Mouse (Mus musculus) heart, postnatal 14 days (tissue): ENCODE measurements around the gene Uchl5. TPM values are rescaled to one million over a fixed set of nuclear protein-coding genes. Genes with fewer than 3 reads are reported as not detected.

Source experiments
- DNase-seq, 2 experiments: peaks; one replicate each; pipeline ENCODE4 v3.0.0; 2021 to 2022
- intact Hi-C: fragments of 180-260 bp; cut with DNase I; formaldehyde crosslinking; loops from one replicate; pipeline ENCODE4 v1.15.1; 2025
- long read RNA-seq, 2 experiments: library from polyadenylated mRNA; stranded (forward); transcript quantifications; one replicate each; pipeline ENCODE4 v2.0.0; 2021
- total RNA-seq, 2 experiments: library from RNA; stranded (reverse); gene quantifications; 2 replicates each; pipeline ENCODE4 v1.2.3; 2021

Gene Uchl5
- 10 to 100 TPM; 16.2 to 19.3 TPM for total RNA-seq
- long read RNA-seq, experiment 1, transcript Uchl5-201 (11 exons, 1,845 nt): minor isoform, 26 of 66 reads
- long read RNA-seq, experiment 1, transcript Uchl5-206 (11 exons, 1,696 nt): major isoform, 36 of 66 reads
- long read RNA-seq, experiment 1, partial matches to known transcripts: 2 of 66 reads
- long read RNA-seq, experiment 1, other reads (novel, unspliced or antisense): 2 of 66 reads
- long read RNA-seq, experiment 2, transcript Uchl5-206 (11 exons, 1,696 nt): major isoform, 22 of 46 reads
- long read RNA-seq, experiment 2, transcript Uchl5-201 (11 exons, 1,845 nt): minor isoform, 21 of 46 reads
- long read RNA-seq, experiment 2, partial matches to known transcripts: 0 of 46 reads
- long read RNA-seq, experiment 2, other reads (novel, unspliced or antisense): 3 of 46 reads

- DNase-seq: peak; percentile 99
- intact Hi-C loops: loop anchor here (5.0 kb wide), 1 partner anchor 34 kb away; no protein-coding TSS in a partner anchor
Observed at GRCm38 (mm10) chr1:143776446-143777411, at the start of gene Uchl5, which contains the start of gene Trove2. TSS of gene Uchl5 (plus strand) at chr1:143777272. TSS of gene Trove2 (minus strand) at chr1:143777068.

DNA sequence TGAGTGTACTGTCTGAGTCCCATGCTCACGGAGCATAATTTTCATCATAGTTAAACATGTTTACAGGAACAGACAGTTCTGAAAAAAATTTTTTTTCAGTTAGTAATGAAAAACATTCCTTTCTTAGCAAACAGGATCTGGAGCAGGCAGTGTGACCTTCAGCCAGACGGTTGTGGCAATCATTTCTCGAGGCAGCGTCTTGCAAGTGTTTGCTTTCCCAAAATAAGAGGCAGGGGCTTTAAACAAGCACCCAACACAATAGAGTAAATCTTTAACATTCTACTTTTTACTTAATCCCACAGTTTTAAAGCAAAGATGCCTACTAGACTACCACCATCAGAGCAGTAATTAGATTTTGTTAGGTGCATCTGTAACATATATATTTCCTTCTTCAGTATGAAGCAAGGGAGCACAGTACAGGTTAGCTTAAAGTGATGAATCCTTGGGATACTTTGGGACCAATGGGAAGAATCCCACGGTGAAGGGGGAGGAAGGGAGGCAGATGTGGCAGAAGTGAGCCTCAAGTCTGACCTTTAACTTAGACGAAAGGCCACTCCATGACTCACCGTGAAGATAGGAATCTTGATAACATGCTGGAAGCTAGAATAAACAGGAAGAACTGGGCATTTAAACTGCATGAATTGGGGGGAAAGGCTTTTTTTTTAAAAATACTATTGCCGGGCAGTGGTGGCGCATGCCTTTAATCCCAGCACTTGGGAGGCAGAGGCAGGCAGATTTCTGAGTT is 49.2 kb upstream of the Uchl5 start:
- no peak for DNase-seq
- intact Hi-C loops: no loop called here

- intact Hi-C loops: loop anchor here (1.0 kb wide), 1 partner anchor 11 kb away; no protein-coding TSS in a partner anchor
- DNase-seq: no peak
Observed at GRCm38 (mm10) chr1:143730899-143731298, 46.2 kb upstream of the Uchl5 start.

DNA sequence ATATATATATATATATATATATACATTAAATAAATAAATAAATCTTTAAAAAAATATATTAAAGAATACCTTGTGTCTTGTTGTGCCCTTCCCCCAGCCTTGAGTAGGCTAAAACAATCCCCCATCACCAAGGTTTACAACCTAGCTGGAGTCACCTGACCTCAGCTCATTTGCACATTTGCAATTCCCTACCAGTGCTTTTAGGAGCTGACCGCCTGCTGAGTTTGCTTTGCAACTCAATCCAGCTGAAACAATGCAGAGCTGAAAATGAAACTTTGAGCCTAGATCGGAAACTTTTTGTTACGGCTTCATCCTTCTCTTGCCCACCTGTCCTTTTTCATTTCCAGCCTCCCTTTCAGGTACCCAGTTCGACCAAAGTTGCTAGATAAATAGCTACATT is 45.4 kb upstream of the Uchl5 start:
- intact Hi-C loops: loop anchor here (1.0 kb wide), 1 partner anchor 11 kb away; no protein-coding TSS in a partner anchor
- no peak for DNase-seq

DNA sequence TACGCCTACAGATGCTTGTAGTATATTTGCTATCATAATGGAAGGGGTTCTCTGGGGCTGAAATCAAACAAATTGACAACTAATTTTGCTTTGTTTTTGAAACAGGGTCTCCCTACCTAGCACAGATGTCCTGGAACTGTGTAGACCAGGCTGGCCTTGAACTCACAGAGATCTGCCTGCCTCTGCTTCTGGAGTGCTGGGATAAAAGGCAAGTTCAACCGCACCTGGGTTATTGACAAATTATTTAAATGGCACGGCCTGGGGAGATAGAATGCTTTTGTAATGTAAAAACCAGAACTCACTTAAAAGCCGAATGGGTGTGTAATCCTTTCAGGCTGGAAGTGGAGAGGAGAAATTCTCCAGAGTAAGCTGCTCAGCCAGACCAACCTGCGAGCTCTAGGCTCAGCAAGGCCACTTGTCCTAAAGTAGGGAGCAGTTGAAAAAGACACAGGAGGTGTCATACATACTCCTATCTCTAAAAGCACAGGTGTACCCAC is 43.1 kb upstream of the Uchl5 start:
- intact Hi-C loops: no loop called here

GRCm38 (mm10) chr1:143738811-143739210 is 38.3 kb upstream of the Uchl5 start:
- intact Hi-C loops: loop anchor here (1.0 kb wide), 1 partner anchor 36 kb away; no protein-coding TSS in a partner anchor
- DNase-seq: no peak

More for the DNA sequence above, 43.1 kb upstream of the Uchl5 start:
- no peak for DNase-seq

DNA sequence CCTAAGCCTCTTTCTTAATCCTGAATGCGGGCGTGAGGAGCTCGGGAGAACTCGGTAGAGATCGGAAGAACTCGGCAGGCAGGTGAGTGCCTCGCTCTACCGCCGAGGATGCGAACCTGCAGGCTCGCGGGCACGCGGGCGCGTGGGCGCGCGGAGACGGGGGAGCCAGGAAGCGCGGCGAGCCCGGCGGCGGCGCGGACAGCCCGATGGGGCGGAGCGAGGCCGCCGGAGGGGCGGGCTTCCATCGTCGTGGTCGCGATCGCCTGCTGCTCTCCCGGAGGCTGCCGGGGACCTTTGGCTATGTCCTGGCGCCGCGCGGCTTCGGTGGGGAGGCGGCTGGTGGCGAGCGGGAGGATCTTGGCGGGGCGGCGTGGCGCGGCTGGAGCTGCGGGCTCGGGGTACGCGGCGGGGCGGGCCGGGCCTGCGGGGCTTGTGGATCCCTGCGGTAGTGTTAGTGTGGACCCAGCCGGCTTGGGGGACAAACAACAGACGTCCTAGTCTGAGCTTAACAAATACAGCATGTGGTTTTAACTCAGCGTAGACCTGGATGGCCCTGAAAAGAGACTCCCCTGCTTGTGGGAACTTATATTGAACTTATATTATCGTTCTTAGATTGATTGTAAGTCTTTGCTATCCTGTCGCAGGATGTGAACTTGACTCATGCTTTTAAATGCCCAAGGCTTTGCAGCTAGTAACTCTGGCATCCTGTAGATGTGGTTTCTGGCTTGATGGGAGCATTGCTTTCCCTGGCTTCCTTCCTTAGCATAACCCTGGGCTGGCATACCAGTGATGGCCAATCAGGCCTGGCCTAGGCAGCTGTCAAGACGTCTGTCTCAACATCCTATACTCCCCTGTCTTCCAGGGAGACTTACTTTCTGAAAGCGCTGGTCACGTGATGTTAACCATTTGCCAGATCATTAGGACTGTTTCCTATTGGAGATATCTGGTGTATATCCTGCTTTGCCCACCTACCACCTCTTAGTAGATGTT is 37.4 kb upstream of the Uchl5 start:
- intact Hi-C loops: loop anchor here (1.0 to 5.0 kb wide), 2 partner anchors 36 to 38 kb away; partner anchors contain the start of genes Trove2 and Uchl5

GRCm38 (mm10) chr1:143740581-143740980 is 36.5 kb upstream of the Uchl5 start:
- intact Hi-C loops: loop anchor here (5.0 kb wide), 1 partner anchor 37 kb away; the partner anchor contains the start of genes Trove2 and Uchl5
- DNase-seq: no peak

More for the DNA sequence above, 37.4 kb upstream of the Uchl5 start:
- DNase-seq: peak; percentile 89 to 92

- DNase-seq: no peak
- intact Hi-C loops: loop anchor here (5.0 kb wide), 1 partner anchor 36 kb away; the partner anchor contains the start of genes Trove2 and Uchl5
Observed at GRCm38 (mm10) chr1:143741331-143741730, 35.7 kb upstream of the Uchl5 start.

DNA sequence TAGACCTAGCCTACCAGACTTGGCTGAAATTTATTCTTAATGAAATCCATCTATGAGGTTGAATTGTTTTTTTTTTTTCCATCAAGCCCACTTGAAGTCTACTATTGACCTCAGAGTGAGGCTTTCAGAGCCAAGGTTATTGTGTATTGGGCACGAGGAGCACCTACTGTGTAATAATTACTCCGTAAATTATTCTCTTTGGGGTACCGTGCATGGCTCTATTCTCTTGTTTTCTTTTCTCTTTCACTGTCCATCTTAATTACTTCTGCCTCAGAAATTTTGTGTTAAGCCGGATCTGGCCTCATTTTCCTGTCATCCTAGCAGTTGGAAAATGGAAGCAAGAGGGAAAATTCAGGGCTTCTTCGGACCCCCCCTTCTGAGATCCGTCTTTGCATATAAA is 34.9 kb upstream of the Uchl5 start:
- DNase-seq: no peak
- intact Hi-C loops: loop anchor here (5.0 kb wide), 1 partner anchor 35 kb away; the partner anchor contains the start of genes Trove2 and Uchl5

DNA sequence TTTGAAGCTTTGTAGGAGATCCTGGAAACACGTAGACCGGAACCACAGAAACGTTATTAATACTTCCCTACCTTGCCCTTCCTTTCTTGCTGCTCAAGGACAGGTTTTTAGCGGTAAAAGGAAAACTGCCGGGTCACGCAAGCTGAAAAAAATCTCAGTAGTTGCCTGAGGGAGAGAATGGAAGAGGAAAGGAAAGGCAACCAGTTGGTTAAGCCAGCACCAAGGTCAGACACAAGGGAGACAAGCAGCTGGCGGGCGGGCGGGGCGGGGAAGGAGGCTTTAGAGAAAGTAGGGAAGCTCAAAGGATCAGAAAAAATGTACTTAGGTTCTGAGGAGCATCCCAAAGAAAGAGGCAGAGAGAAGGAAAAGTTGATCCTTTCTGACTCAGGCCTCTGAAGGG is 31.2 kb upstream of the Uchl5 start:
- intact Hi-C loops: no loop called here

DNA sequence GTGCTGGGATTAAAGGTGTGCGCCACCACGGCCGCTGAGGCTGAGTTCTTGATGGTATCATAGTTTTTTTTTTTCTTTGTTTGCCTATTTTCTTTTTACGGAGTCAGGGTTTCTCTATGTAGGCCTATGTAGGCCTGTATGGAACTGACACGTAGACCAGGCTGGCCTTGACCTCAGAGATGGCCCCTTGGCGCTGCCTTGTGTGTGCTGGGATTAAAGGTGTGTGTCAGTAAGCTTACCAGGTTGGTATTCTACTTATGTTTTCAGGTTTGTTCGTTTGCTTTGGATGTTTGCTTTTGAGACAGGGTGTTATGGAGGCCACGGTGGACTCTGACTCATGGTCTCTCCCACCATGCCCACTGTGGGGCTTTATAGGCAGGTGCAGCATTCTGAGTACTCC is 14.9 kb upstream of the Uchl5 start:
- intact Hi-C loops: no loop called here
- no peak for DNase-seq

More for the DNA sequence above, 31.2 kb upstream of the Uchl5 start:
- no peak for DNase-seq

DNA sequence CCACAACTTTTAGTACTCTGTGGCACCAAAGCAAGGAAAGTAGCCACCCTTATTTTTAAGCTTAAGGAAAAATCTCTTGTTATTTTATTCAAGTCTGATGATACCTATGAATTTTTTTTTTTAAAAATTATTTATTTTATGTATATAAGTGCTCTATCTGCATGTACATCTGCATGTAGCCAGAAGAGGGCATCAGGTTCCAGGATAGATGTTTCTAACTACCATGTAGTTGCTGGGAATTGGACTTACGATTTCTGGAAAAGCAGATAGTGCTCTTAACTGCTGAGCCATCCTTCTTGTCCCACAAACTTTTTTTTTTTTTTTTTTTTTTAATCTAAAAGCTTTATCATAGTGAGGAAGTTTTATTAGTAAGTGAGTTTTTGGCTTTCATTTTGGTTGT is 12.6 kb upstream of the Uchl5 start:
- no peak for DNase-seq
- intact Hi-C loops: no loop called here

- DNase-seq: no peak
- intact Hi-C loops: no loop called here
Observed at GRCm38 (mm10) chr1:143765801-143766200, 11.3 kb upstream of the Uchl5 start.

DNA sequence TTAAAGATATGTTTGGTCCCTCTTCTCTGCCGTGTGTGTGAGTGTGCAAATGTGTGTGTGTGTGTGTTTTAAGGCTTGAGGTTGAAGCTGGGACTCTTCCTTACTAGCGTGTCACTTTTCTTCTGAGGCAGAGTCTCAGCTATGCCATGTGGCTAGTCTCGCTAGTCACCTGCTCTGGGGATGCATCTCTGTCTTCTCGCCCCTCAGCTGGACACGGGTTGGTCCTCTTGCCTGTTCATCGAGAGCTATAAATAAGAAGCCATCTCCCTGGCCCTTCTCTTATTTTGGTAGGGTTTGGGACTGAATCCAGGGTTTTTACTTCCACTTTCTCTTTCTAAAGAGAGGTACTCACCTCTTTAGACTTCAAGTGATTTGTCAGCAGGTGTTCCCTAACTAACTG is 10.8 kb upstream of the Uchl5 start:
- DNase-seq: no peak
- intact Hi-C loops: no loop called here

DNA sequence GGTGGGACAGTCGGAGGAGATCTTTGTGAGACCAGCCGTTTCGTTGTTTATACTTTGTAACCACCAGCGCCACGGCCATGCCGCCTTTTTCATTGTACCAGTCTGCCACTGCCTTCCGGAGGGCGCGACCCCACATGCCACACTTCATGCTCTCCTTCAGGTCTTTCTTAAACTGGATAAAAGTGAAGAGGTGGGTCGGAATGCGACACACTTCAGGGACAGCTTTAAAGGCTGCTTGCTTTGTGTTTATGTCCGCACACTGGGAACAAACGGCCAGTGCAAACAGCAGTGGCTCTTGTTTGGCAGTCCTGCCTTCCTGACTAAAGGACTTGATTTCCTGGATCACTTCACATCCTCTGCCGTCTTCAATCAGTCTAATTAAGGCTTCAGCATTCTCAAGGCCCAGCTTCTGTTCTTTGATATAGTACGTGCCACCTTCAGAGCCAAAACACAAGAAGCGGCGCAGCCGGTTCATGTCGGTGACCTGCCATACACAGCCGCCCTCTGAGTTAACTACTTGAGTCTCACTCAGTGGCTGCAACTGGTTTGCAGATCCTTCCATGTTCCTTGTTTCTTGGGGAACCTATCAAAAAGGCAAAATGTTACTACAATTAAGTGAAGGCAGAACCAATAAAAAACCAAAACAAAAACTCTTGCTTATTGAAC is 6.5 kb upstream of the Uchl5 start:
- intact Hi-C loops: no loop called here
- DNase-seq: no peak

GRCm38 (mm10) chr1:143773082-143773481 is 4.0 kb upstream of the Uchl5 start:
- intact Hi-C loops: no loop called here
- DNase-seq: no peak

DNA sequence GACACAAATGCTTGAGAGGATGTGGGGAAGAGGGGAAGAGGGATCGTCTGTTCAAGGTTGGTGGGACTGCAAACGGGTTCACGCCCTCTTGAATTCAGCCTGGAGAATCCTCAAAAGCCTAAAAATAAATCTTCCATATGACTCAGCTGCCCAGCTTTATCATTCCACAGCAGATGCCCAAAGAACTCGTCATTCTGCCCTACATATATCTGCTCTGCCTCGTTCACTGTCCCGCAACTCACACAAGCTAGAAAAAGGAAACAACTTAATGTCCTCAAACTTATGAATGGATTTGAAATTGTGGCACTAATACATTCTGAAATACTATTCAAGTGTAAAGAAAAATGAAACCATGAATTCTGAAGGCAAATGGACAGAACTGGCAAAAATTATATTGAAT is 3.2 kb upstream of the Uchl5 start:
- intact Hi-C loops: no loop called here
- DNase-seq: no peak
